Mouse (Mus musculus): ENCODE measurements around the gene Mcm9. TPM values are rescaled to one million over a fixed set of nuclear protein-coding genes. Genes with fewer than 3 reads are reported as not detected.
A peak's percentile ranks its signal among the peaks of the same experiment; 100 is the strongest.
"Not testable (repeated sequence)": the region's sequence is repeated elsewhere in the genome, so short reads cannot be mapped to it uniquely, and the experiment has no call there.

Mcm9 gene
- total RNA-seq (2022): 1 to 10 TPM; 2.5 to 3.6 (median 2.8) TPM

DNA sequence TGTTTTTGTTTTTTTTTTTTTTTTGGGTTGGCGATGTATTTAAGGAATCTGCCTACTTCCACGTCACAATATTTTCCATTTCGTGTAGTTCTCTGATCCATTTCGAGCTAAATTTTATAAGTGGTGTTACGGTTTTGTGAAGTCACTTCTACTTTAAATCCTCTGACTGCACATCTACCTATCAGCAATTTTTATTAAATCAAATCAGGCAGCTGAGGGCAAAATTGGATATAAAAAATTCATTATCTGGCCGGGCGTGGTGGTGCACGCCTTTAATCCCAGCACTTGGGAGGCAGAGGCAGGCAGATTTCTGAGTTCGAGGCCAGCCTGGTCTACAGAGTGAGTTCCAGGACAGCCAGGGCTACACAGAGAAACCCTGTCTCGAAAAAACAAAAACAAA, at the start of gene Mcm9:
Gene Mcm9 (minus strand): TSS at position 101 of the 400 bp plus-strand sequence.
- not testable (repeated sequence) for DNase-seq (ENCODE audit: low spot score)

GRCm38 (mm10) chr10:53661788-53662187, 31.5 kb upstream of the Mcm9 start:
- DNase-seq (ENCODE audit: low spot score): no peak

- not testable (repeated sequence) for DNase-seq (ENCODE audit: low spot score)
These were observed 24.0 kb upstream of the Mcm9 start for GRCm38 (mm10) chr10:53654239-53654638.

DNA sequence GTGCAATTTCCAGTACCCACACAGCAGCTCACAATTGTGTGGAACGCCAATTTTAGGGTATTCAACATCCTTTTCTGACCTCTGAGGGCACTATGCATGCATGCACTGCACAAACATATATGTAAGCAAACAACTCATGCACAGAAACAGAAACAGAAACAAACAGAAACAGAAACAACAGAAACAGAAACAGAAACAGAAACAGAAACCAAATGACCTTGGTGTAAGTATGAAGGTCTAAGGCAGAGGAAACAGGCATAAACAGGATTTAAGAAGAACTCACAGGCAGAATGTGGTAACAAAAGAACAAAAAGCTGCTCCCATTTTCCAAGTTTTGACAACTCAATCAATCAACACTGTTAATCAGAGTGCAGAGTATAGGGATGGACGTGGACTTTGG, 20.4 kb upstream of the Mcm9 start:
- DNase-seq (ENCODE audit: low spot score): no peak

- DNase-seq (ENCODE audit: low spot score): no peak
These were observed 11.3 kb upstream of the Mcm9 start for GRCm38 (mm10) chr10:53641507-53641906.

- peak; percentile 9 for DNase-seq (ENCODE audit: low spot score)
These were observed 5.2 kb upstream of the Mcm9 start for GRCm38 (mm10) chr10:53635246-53635971.

- no peak for DNase-seq (ENCODE audit: low spot score)
These were observed 3.9 kb upstream of the Mcm9 start for GRCm38 (mm10) chr10:53634160-53634559.

DNA sequence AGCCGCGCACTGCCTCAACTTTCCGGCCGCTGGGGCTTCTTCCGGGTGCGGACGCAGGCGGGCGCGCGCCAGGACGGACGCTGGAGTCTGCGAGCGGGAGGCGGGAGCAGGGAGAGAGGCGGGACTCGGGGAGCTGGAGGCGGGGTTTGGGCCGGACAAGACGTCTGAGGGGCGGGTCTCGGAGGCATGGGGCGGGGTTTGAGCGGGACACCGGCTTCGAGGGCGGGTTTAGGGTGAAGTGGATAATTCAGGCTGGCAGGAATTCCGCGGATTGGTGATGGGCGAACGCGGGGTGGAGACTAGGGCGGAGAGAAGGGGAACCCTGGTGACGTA, 355 bp downstream of the Mcm9 start:
- DNase-seq (ENCODE audit: low spot score): peak; percentile 97

- peak; percentile 85 for DNase-seq (ENCODE audit: low spot score)
These were observed 857 bp downstream of the Mcm9 start for GRCm38 (mm10) chr10:53629247-53629917.

DNA sequence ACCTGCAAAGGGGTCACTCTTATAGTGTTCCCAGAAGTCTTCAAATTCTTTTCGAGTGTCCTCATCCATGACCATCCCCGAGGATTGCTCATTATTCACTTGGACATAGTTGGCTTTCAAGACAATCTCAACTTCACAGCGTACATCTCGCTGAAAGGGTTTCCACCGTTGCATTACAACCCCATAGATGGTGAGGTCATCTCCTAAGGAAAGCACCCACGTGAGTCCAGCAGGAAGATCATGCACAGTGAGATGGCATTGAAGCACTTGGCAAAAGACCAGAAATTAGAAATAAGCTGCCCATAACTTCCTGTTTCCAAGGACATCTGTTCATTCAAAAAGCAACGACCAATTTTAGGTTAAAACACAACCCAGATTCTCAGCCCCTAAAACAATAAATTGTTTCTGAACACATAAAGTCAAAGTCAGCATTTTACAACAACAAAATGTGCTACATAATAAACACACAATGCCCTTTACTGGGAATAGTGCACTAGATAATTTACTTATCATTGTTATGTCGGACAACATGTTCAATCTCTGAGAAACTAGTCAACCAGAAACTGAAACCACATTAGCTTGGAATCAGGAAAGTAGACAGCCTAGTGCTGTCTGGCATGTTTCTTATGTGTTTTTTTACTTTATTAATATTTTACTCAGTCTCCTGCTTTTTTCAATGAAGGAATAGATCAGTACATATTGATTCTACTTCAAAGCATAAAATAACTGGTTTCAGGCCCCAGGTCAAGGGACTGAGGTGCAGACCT, 14.2 kb downstream of the Mcm9 start:
- DNase-seq (ENCODE audit: low spot score): peak; percentile 18

GRCm38 (mm10) chr10:53613955-53614354, 16.3 kb downstream of the Mcm9 start:
- DNase-seq (ENCODE audit: low spot score): no peak

- DNase-seq (ENCODE audit: low spot score): no peak
These were observed 18.1 kb downstream of the Mcm9 start for GRCm38 (mm10) chr10:53612172-53612571.

DNA sequence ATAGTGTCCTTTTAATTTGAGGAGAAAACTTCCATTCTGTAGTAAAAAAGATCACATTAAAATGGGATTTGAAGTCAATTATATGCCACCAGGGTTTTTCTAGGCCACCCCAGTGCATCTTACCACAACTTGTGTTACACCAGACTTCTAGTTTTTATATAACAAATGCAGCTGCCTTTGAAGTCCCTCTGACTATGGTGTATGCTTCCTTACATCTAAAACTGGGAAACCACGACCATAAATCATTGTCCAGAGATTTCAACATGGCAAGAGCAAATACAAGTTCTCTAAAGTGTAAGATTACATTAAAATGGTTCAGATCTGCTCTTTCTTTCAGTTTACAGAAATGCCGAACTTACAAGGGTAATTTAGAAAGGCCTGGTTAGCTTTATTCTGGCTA, 22.0 kb downstream of the Mcm9 start:
- DNase-seq (ENCODE audit: low spot score): no peak

GRCm38 (mm10) chr10:53605328-53605727, 24.9 kb downstream of the Mcm9 start:
- no peak for DNase-seq (ENCODE audit: low spot score)

GRCm38 (mm10) chr10:53598821-53599220, 31.4 kb downstream of the Mcm9 start:
- DNase-seq (ENCODE audit: low spot score): no peak

GRCm38 (mm10) chr10:53597121-53597881, 32.9 kb downstream of the Mcm9 start:
- DNase-seq (ENCODE audit: low spot score): peak; percentile 7

DNA sequence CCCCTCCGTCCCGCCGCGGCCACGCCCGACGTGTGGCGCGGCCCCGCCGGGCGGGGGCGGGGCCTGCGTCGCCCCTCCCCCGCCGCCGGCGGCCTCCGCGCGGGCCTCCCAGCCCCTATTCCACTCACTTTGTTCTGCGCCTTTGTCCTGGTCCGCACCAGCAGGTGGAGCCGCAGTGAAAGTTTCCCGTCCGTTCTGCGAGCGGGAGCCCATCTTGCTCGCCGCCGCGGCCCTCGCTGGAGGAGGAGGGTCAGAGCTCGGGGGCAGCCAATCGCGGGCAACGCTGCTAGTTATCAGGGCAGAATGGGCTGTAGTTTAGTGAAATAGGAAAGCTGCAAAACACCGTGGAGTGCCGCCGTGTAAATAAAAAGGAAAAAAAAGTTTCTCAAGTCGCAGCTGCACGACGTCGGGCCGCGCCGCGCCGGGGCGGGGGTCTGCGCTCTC, 33.5 kb downstream of the Mcm9 start, which contains the start of gene Asf1a:
Gene Asf1a (plus strand): TSS at position 81 of the 444 bp plus-strand sequence.
- peak; percentile 97 for DNase-seq (ENCODE audit: low spot score)

DNA sequence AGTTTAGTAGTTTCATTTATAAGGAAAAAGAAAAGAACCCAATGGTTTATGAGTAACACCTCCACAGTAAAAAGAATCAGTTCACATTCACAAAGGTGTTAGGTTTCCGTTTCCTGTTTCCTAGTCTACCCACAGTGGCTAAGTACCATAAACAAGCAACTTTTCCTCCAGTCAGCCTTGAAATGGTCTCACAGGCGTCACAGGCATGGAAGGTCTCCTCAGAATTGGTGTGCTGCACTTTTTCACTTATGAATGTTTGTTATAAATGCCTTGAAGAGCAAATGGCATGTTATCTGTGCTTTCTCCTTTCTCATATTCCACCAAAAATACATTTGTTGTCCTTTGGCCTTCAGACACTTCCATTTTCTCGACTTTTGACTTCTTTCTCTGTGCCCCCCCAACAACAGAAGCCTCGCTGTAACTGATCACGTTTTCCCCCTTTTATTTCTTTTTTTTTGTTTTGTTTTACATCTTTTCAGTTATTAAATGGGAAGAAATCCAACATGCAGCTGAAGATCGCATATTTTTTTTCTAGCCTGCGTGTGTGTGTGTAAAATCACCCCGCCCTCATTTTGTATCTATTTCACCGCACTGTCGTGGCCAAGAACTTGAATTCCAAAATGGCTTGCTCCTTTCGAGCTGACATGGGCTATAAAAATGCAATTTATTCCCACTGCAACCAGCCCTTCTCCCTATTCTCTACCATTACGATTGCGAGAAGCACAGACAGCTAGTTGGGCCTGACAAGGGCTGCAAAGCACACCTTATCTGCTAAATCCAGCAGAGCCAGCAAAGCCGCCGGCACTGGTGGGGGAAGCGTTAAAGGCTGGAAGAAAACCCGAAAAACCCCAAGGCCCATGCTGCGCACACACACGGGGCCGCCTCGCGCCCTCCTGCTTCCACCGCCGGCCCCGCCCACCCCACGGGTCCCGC, 34.2 kb downstream of the Mcm9 start:
- DNase-seq (ENCODE audit: low spot score): peak; percentile 55

GRCm38 (mm10) chr10:53585777-53586176, 44.5 kb downstream of the Mcm9 start:
- no peak for DNase-seq (ENCODE audit: low spot score)

DNA sequence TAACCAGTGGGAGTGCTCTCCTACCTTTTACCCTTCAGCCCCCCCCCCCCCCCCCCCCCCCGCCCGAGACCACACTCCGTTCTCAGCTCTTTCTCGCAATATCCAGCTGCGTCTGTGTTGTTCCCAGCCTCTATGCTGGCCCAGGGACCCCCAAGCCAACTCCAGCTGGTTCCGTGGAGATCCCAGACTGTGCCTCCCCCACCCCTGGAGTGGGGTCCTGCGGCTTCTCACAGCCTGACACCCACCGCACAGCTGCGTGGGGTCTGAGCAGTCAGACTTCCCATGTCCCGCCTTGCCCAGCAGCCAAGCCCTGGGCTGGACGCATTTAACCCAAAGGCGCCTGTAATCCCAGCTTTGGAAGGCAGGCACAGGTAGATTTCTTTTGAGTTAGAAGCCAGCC, 49.2 kb downstream of the Mcm9 start:
- no peak for DNase-seq (ENCODE audit: low spot score)

Data from heart, adult 8-10 months (tissue).